Mouse (Mus musculus) MEL (cell line): ENCODE results near the gene Bahd1.

ENCODE experiments used
- BHLHE40 ChIP-seq: IDR thresholded peaks from 2 replicates; pipeline ENCODE4 v1.6.1; 2012; ENCODE audit warnings: low read depth, mild to moderate bottlenecking, inconsistent platforms, low read length, improper control_type of control experiment, borderline replicate concordance
- CTCF ChIP-seq, 3 experiments: IDR thresholded peaks in 2 of 3; conservative IDR thresholded peaks in 1 of 3; 2 replicates each; pipeline ENCODE4 v1.5.1; 2011 to 2012; ENCODE audit warnings: low read length in 3 of 3, low read depth in 2 of 3, mild to moderate bottlenecking in 2 of 3, improper control_type of control experiment in 1 of 3, inconsistent platforms in 1 of 3, mixed read lengths in 1 of 3, moderate library complexity in 1 of 3; ENCODE audit not compliant: control insufficient read depth in 1 of 3, insufficient read depth in 1 of 3, poor library complexity in 1 of 3, severe bottlenecking in 1 of 3
- GATA1 ChIP-seq: IDR thresholded peaks from 2 replicates; pipeline ENCODE4 v1.6.1; 2011; ENCODE audit warnings: low read depth, low read length, improper control_type of control experiment
- MAFK ChIP-seq: IDR thresholded peaks from 2 replicates; pipeline ENCODE4 v1.6.1; 2011; ENCODE audit warnings: low read depth, mild to moderate bottlenecking, low read length, improper control_type of control experiment, borderline replicate concordance
- MAX ChIP-seq: IDR thresholded peaks from 2 replicates; pipeline ENCODE4 v1.6.1; 2011; ENCODE audit warnings: low read length, improper control_type of control experiment
- MAZ ChIP-seq: IDR thresholded peaks from 2 replicates; pipeline ENCODE4 v1.6.1; 2012; ENCODE audit warnings: low read depth, mild to moderate bottlenecking, inconsistent platforms, low read length, improper control_type of control experiment
- MXI1 ChIP-seq: IDR thresholded peaks from 2 replicates; pipeline ENCODE4 v1.6.1; 2011; ENCODE audit warnings: mild to moderate bottlenecking, low read depth, low read length, improper control_type of control experiment
- NRF1 ChIP-seq: IDR thresholded peaks from 2 replicates; pipeline ENCODE4 v1.6.1; 2014; ENCODE audit warnings: low read depth, mild to moderate bottlenecking, inconsistent platforms, low read length, improper control_type of control experiment, moderate library complexity; ENCODE audit not compliant: poor library complexity, insufficient read depth, severe bottlenecking
- POLR2AphosphoS5 ChIP-seq: IDR thresholded peaks from 2 replicates; pipeline ENCODE4 v1.6.1; 2012; ENCODE audit warnings: low read depth, borderline replicate concordance, mild to moderate bottlenecking, inconsistent platforms, low read length, moderate library complexity, mixed read lengths
- SIN3A ChIP-seq: IDR thresholded peaks from 2 replicates; pipeline ENCODE4 v1.6.1; 2012; ENCODE audit warnings: low read length, improper control_type of control experiment, inconsistent platforms
- TCF12 ChIP-seq: IDR thresholded peaks from 2 replicates; pipeline ENCODE4 v1.6.1; 2014; ENCODE audit warnings: low read depth, mild to moderate bottlenecking, inconsistent platforms, low read length, improper control_type of control experiment, moderate library complexity
- USF2 ChIP-seq, 2 experiments: IDR thresholded peaks; 2 replicates each; pipeline ENCODE4 v1.6.1; 2011 to 2012; ENCODE audit warnings: improper control_type of control experiment in 2 of 2, low read length in 2 of 2, borderline replicate concordance in 1 of 2, inconsistent platforms in 1 of 2, low read depth in 1 of 2, mild to moderate bottlenecking in 1 of 2; ENCODE audit not compliant: insufficient read depth in 1 of 2
- ZC3H11A ChIP-seq: IDR thresholded peaks from 2 replicates; pipeline ENCODE4 v1.6.1; 2012; ENCODE audit warnings: low read depth, mild to moderate bottlenecking, inconsistent platforms, low read length, improper control_type of control experiment
- ZKSCAN1 ChIP-seq: IDR thresholded peaks from 2 replicates; pipeline ENCODE4 v1.6.1; 2012; ENCODE audit warnings: low read depth, mild to moderate bottlenecking, inconsistent platforms, low read length, improper control_type of control experiment, moderate library complexity

GRCm38 (mm10) chr2:118899981-118900825, at the start of gene Bahd1:
- TF ChIP-seq CTCF (IDR thresholded peaks at IDR 0.05 in 2 of 3, conservative IDR thresholded peaks at IDR 0.05 in 1 of 3; ENCODE audit: control insufficient read depth in 1 of 3, insufficient read depth in 1 of 3, low read depth in 2 of 3, low read length in 3 of 3, poor library complexity in 1 of 3, severe bottlenecking in 1 of 3) (no peak), MAX (no peak), TCF12 (no peak), GATA1 (no peak), ZKSCAN1 (peak; percentile 80), NRF1 (no peak), USF2 (IDR thresholded peaks at IDR 0.05; ENCODE audit: borderline replicate concordance in 1 of 2, insufficient read depth in 1 of 2, low read depth in 1 of 2, low read length in 2 of 2) (no peak), BHLHE40 (no peak), MAFK (no peak), MAZ (peak; percentile 38; the same call in 1 of the 2 replicates), ZC3H11A (no peak), SIN3A (0 out of 2 replicates have a peak, but pooled peaks have one; percentile 27), POLR2AphosphoS5 (no peak), MXI1 (0 out of 2 replicates have a peak, but pooled peaks have one; percentile 36)
